Mouse (Mus musculus) liver, embryonic 14.5 days (tissue): ENCODE results near the gene Olfr1333. TPM values are rescaled to one million over a fixed set of nuclear protein-coding genes. Genes with fewer than 3 reads are reported as not detected.

Experiments used
- ATAC-seq: fragments of 200-750 bp; cut with Nextera tagmentation; 2 replicates; pipeline ENCODE4 v1.8.0; 2017; ENCODE audit warnings: moderate number of reproducible peaks, mild to moderate bottlenecking, moderate library complexity; ENCODE audit not compliant: insufficient read depth
- DNase-seq, 3 experiments: peaks; one replicate each; pipeline ENCODE4 v3.0.0-alpha.2; 2012 to 2013; ENCODE audit warnings: low read depth in 3 of 3, low spot score in 3 of 3
- H3K27ac ChIP-seq: fragments of 300-500 bp; sonication (generic); 2 replicates; pipeline ENCODE4 v1.5.1; 2014; ENCODE audit warnings: moderate library complexity, mild to moderate bottlenecking, control low read depth, inconsistent platforms
- H3K27me3 ChIP-seq: fragments of 300-500 bp; sonication (generic); 2 replicates; pipeline ENCODE4 v1.6.1; 2014; ENCODE audit warnings: mild to moderate bottlenecking, low read length, moderate library complexity; ENCODE audit not compliant: control insufficient read depth, insufficient read depth
- H3K36me3 ChIP-seq: fragments of 300-500 bp; sonication (generic); replicated peaks from 2 replicates; pipeline ENCODE4 v1.6.1; 2014; ENCODE audit warnings: low read depth; ENCODE audit not compliant: control insufficient read depth, insufficient read depth
- H3K4me1 ChIP-seq, 2 experiments: fragments of 200-500 bp in 1 of 2; fragments of 300-500 bp in 1 of 2; sonication (generic) in 1 of 2; replicated peaks; 2 replicates each; pipeline ENCODE4 v1.6.1; 2012 to 2014; ENCODE audit warnings: antibody characterized with exemption in 1 of 2, inconsistent platforms in 1 of 2, low read length in 1 of 2; ENCODE audit not compliant: control insufficient read depth in 2 of 2, insufficient read depth in 2 of 2
- H3K4me2 ChIP-seq: fragments of 300-500 bp; sonication (generic); 2 replicates; pipeline ENCODE4 v1.6.1; 2014; ENCODE audit warnings: low read depth, mild to moderate bottlenecking, control low read depth, moderate library complexity
- H3K4me3 ChIP-seq, 2 experiments: fragments of 200-500 bp in 1 of 2; fragments of 300-500 bp in 1 of 2; sonication (generic) in 1 of 2; 2 replicates each; pipeline ENCODE4 v1.5.1; 2012 to 2014; ENCODE audit warnings: low read depth in 2 of 2, low read length in 2 of 2, mild to moderate bottlenecking in 2 of 2, control low read depth in 1 of 2, inconsistent platforms in 1 of 2, moderate library complexity in 1 of 2; ENCODE audit not compliant: insufficient read depth in 1 of 2
- H3K9ac ChIP-seq: fragments of 300-500 bp; sonication (generic); replicated peaks from 2 replicates; pipeline ENCODE4 v1.6.1; 2014; ENCODE audit warnings: mild to moderate bottlenecking, control low read depth, moderate library complexity
- H3K9me3 ChIP-seq: fragments of 300-500 bp; sonication (generic); 2 replicates; pipeline ENCODE4 v1.6.1; 2016; ENCODE audit warnings: low read length, mixed read lengths; ENCODE audit not compliant: control insufficient read depth
- CTCF ChIP-seq: IDR thresholded peaks from 2 replicates; pipeline ENCODE4 v1.5.1; 2016; ENCODE audit warnings: antibody characterized with exemption, low read depth, control low read depth
- EP300 ChIP-seq: IDR thresholded peaks from 2 replicates; pipeline ENCODE4 v1.6.1; 2016; ENCODE audit warnings: antibody characterized with exemption, low read depth
- WGBS: fragments of 180-500 bp; shearing (Covaris S2); extraction: QIAGEN DNeasy Blood & Tissue Kit; methylation state at CpG from one replicate; pipeline ENCODE4 v1.1.7; 2014; ENCODE audit not compliant: insufficient replicate concordance; 5-methylcytosine and 5-hydroxymethylcytosine counted together
- polyA plus RNA-seq, 2 experiments: library from polyadenylated mRNA; depleted of rRNA in 1 of 2; stranded (reverse) in 1 of 2; unstranded in 1 of 2; fragments of >200 nt; fragmentation: Nextera tagmentation in 1 of 2; extraction: Ambion mirVana in 1 of 2; gene quantifications; 2 replicates each; pipeline versions ENCODE4 v1.2.1 to v1.2.3; 2012 to 2014

The Olfr1333 gene
- polyA plus RNA-seq (2012; rRNA removed) (not detected in 2 replicates), polyA plus RNA-seq (2014; fragmentation: Nextera tagmentation; extraction: Ambion mirVana) (not detected in 2 replicates)

GRCm38 (mm10) chr4:118836179-118836578, at the start of gene Olfr1333:
TSS of gene Olfr1333 (minus strand) at chr4:118836279.
- Histone ChIP-seq H3K27me3 (no peaks in the 10 kb centered on the region), H3K27ac (no peak within 1 kb of the TSS), H3K4me2 (no peak within 1 kb of the TSS), H3K4me1 (no peaks in the 10 kb centered on the region), H3K9me3 (no peaks in the 10 kb centered on the region), H3K36me3 (no peaks in the 10 kb centered on the region), H3K4me3 (no peak within 1 kb of the TSS), H3K9ac (no peak within 1 kb of the TSS)
- no peak for TF ChIP-seq EP300
- no peak for TF ChIP-seq CTCF
- 68% methylated on average over 1 of the region's 1 CpGs for WGBS
- DNase-seq = no peak
- no peak for ATAC-seq

GRCm38 (mm10) chr4:118867566-118867965, 31.5 kb upstream of the Olfr1333 start:
- Histone ChIP-seq H3K27ac (no peak overlapping the region), H3K36me3 (no peaks in the 10 kb centered on the region), H3K4me1 (no peaks in the 10 kb centered on the region), H3K4me3 (no peak overlapping the region), H3K4me2 (no peak overlapping the region), H3K27me3 (no peaks in the 10 kb centered on the region), H3K9me3 (no peaks in the 10 kb centered on the region), H3K9ac (no peak overlapping the region)
- DNase-seq (no peak), ATAC-seq (no peak)
- TF ChIP-seq EP300 (no peak), CTCF (no peak)

- 64% methylated on average over 1 of the region's 1 CpGs for WGBS
- DNase-seq (no peak), ATAC-seq (no peak)
- H3K9ac ChIP-seq = no peak within 1 kb of the TSS
- no peaks in the 10 kb centered on the region for H3K4me1 ChIP-seq
- H3K36me3 ChIP-seq = no peaks in the 10 kb centered on the region
- TF ChIP-seq CTCF = no peak
- no peak for TF ChIP-seq EP300
- H3K27ac ChIP-seq = no peak within 1 kb of the TSS
- no peaks in the 10 kb centered on the region for H3K9me3 ChIP-seq
- no peak within 1 kb of the TSS for H3K4me3 ChIP-seq
- no peak within 1 kb of the TSS for H3K4me2 ChIP-seq
- H3K27me3 ChIP-seq = no peaks in the 10 kb centered on the region
Observed at GRCm38 (mm10) chr4:118864349-118864748, 28.3 kb upstream of the Olfr1333 start, which contains the start of gene Olfr1331. TSS of gene Olfr1331 (plus strand) at chr4:118864649.

GRCm38 (mm10) chr4:118862704-118863103, 26.6 kb upstream of the Olfr1333 start:
- Histone ChIP-seq H3K4me1 (no peaks in the 10 kb centered on the region), H3K27ac (no peak overlapping the region), H3K36me3 (no peaks in the 10 kb centered on the region), H3K4me3 (no peak overlapping the region), H3K4me2 (no peak overlapping the region), H3K27me3 (no peaks in the 10 kb centered on the region), H3K9ac (no peak overlapping the region), H3K9me3 (no peaks in the 10 kb centered on the region)
- WGBS = 34% methylated on average over 4 of the region's 4 CpGs
- TF ChIP-seq EP300 = no peak
- no peak for TF ChIP-seq CTCF
- DNase-seq = no peak
- ATAC-seq = no peak

- no peaks in the 10 kb centered on the region for H3K36me3 ChIP-seq
Observed at GRCm38 (mm10) chr4:118861791-118862190, 25.7 kb upstream of the Olfr1333 start.

More at GRCm38 (mm10) chr4:118861791-118862190, 25.7 kb upstream of the Olfr1333 start:
- no peak for ATAC-seq
- no peaks in the 10 kb centered on the region for H3K4me1 ChIP-seq
- TF ChIP-seq CTCF (no peak), EP300 (no peak)
- no peaks in the 10 kb centered on the region for H3K27me3 ChIP-seq
- no peak overlapping the region for H3K4me2 ChIP-seq
- 39% methylated on average over 1 of the region's 1 CpGs for WGBS
- no peak overlapping the region for H3K9ac ChIP-seq
- H3K4me3 ChIP-seq = no peak overlapping the region
- DNase-seq = no peak
- H3K27ac ChIP-seq = no peak overlapping the region
- H3K9me3 ChIP-seq = no peaks in the 10 kb centered on the region
